Mouse (Mus musculus) C2C12 (cell line): ENCODE results near the gene Sh2d5.

Experiments used
- CTCF ChIP-seq: IDR thresholded peaks from one replicate; pipeline ENCODE4 v1.5.1; 2011; ENCODE audit not compliant: control insufficient read depth, insufficient read depth, insufficient read length
- FOSL1 ChIP-seq: IDR thresholded peaks from one replicate; pipeline ENCODE4 v1.8.0; 2011; ENCODE audit warnings: mild to moderate bottlenecking, low read length; ENCODE audit not compliant: poor library complexity, insufficient read depth, severe bottlenecking
- MAX ChIP-seq: IDR thresholded peaks from one replicate; pipeline ENCODE4 v1.6.1; 2011; ENCODE audit warnings: mild to moderate bottlenecking, control low read depth
- USF1 ChIP-seq: IDR thresholded peaks from one replicate; pipeline ENCODE4 v1.6.1; 2011; ENCODE audit warnings: low read depth, mild to moderate bottlenecking, control low read depth, moderate library complexity

DNA sequence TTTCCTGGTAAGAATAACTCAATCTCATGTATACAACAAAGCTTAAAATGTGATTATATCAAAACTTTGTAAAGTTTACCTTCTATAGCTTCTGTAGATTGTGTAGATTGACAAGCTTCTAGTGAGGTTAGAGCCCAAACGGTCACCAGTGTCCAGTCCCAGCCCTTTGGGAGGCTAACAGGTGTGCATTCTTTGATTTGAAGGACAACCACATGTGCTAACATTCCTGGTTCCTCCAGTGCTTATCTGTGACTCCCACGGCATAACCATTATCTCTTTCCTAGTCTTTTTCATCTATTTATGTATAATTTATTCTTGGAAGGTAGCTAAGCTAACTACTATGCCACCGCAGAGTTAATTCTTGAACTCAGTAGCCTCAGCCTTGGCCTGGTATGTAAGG lies 49.4 kb upstream of the Sh2d5 start:
- TF ChIP-seq CTCF (no peak), USF1 (no peak), MAX (no peak), FOSL1 (no peak)
